Mouse (Mus musculus): Measurements from ENCODE around the gene Parg. TPM values are rescaled to one million over a fixed set of nuclear protein-coding genes. Genes with fewer than 3 reads are reported as not detected.
"Not testable (repeated sequence)": the region's sequence is repeated elsewhere in the genome, so short reads cannot be mapped to it uniquely, and the experiment has no call there.

Gene Parg
- total RNA-seq, 2 experiments from 2014 or later = 30.3 to 39.6 TPM

- DNase-seq = no peak
Measured at GRCm38 (mm10) chr14:32179393-32180195, 22.2 kb upstream of the Parg start.

- DNase-seq = no peak
Measured at GRCm38 (mm10) chr14:32180861-32181260, 20.9 kb upstream of the Parg start.

- no peak for DNase-seq
Measured at GRCm38 (mm10) chr14:32183846-32184245, 17.9 kb upstream of the Parg start.

GRCm38 (mm10) chr14:32190627-32191391 is 10.9 kb upstream of the Parg start:
- DNase-seq = no peak

GRCm38 (mm10) chr14:32191926-32192325 is 9.8 kb upstream of the Parg start:
- no peak for DNase-seq

- DNase-seq = peak; percentile 69
Measured at GRCm38 (mm10) chr14:32192437-32192836, 9.3 kb upstream of the Parg start.

- DNase-seq = not testable (repeated sequence)
Measured at GRCm38 (mm10) chr14:32193557-32193956, 8.2 kb upstream of the Parg start.

GRCm38 (mm10) chr14:32201354-32201753 is 395 bp upstream of the Parg start:
- DNase-seq = no peak

- no peak for DNase-seq
Measured at GRCm38 (mm10) chr14:32226601-32227000, 24.9 kb downstream of the Parg start.

- DNase-seq = peak; percentile 72
Measured at GRCm38 (mm10) chr14:32228996-32229395, 27.2 kb downstream of the Parg start.

GRCm38 (mm10) chr14:32242401-32242800 is 40.7 kb downstream of the Parg start:
- no peak for DNase-seq

GRCm38 (mm10) chr14:32246019-32246418 is 44.3 kb downstream of the Parg start:
- DNase-seq = no peak

- DNase-seq = no peak
Measured at GRCm38 (mm10) chr14:32249616-32250015, 47.9 kb downstream of the Parg start.

GRCm38 (mm10) chr14:32260830-32261229 is 59.1 kb downstream of the Parg start:
- peak; percentile 6 for DNase-seq

GRCm38 (mm10) chr14:32261741-32262140 is 60.0 kb downstream of the Parg start:
- no peak for DNase-seq

GRCm38 (mm10) chr14:32268999-32269398 is 67.2 kb downstream of the Parg start:
- DNase-seq = no peak

GRCm38 (mm10) chr14:32269589-32269988 is 67.8 kb downstream of the Parg start:
- DNase-seq = no peak

- DNase-seq = no peak
Measured at GRCm38 (mm10) chr14:32301622-32302021, 99.9 kb downstream of the Parg start.

GRCm38 (mm10) chr14:32302423-32302822 is 100.7 kb downstream of the Parg start:
- DNase-seq = no peak

- DNase-seq = no peak
Measured at GRCm38 (mm10) chr14:32304921-32305320, 103.2 kb downstream of the Parg start.

GRCm38 (mm10) chr14:32309876-32310275 is 108.1 kb downstream of the Parg start:
- peak; percentile 68 for DNase-seq

- DNase-seq = no peak
Measured at GRCm38 (mm10) chr14:32311381-32312035, 109.8 kb downstream of the Parg start.

- DNase-seq = no peak
Measured at GRCm38 (mm10) chr14:32317822-32318221, 116.1 kb downstream of the Parg start.
